In the genomic region with DNA sequence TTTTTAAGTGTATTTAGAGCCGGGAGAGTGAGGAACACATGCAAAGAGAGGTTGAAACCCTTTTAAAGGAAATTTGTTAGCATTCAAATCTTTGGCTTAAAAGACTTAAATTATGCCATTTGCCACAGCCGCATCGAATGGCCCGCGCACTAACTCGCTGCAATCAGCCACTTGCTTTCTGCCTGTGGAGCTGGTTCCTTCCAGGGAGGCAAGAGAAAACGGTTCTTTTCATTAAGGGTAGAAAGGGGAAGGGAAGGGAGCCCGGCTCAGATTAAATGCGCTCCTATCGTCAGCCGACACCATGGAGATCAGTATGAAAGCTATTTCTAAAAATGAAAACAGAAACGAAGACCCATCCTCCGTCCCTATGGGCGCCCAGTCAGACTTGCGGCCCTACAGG, we compare ENCODE assay signal across 19 mouse cellular contexts.
A peak's percentile ranks its signal among the peaks of the same experiment; 100 is the strongest.
DNase-seq lines count a peak whose midpoint lies in the region; ATAC-seq lines count a peak whose summit lies in the region.
"Had no signal": no experiment of that assay in that cellular context is flagged by ENCODE, and none has a peak within 500 bp of the region (broad histone marks: within the 10 kb centered on the region; RNA-seq: fewer than 3 reads in every experiment).

No protein-coding gene starts in this region.

- H3K9ac ChIP-seq in hindbrain, embryonic 11.5 days (ENCODE audit: low read depth, low read length), result no peak overlapping the region
- H3K9ac ChIP-seq in hindbrain, embryonic 16.5 days (ENCODE audit: low read depth, low read length), result no peak overlapping the region
- H3K9ac ChIP-seq in midbrain, embryonic 11.5 days (ENCODE audit: low read length), result no peak overlapping the region
- H3K9ac ChIP-seq in midbrain, embryonic 15.5 days, result no peak overlapping the region
- no peak overlapping the region for H3K9ac ChIP-seq in embryonic facial prominence, embryonic 13.5 days
- no peak overlapping the region for H3K9ac ChIP-seq in stomach, embryonic 15.5 days
- H3K9ac ChIP-seq: hindbrain, embryonic 12.5 days; limb, embryonic 12.5 days; liver, embryonic 13.5 days; neural tube, embryonic 15.5 days had no signal

- H3K27ac ChIP-seq in hindbrain, embryonic 11.5 days (ENCODE audit: low read depth, low read length), result no peak overlapping the region
- no peak overlapping the region for H3K27ac ChIP-seq in hindbrain, embryonic 16.5 days (ENCODE audit: low read depth, low read length)
- H3K27ac ChIP-seq in midbrain, embryonic 11.5 days (ENCODE audit: low read depth, low read length), result no peak overlapping the region
- no peak overlapping the region for H3K27ac ChIP-seq in midbrain, embryonic 15.5 days
- H3K27ac ChIP-seq in embryonic facial prominence, embryonic 13.5 days, result no peak overlapping the region
- H3K27ac ChIP-seq in stomach, embryonic 15.5 days, result peak overlapping the region; percentile 95
- H3K27ac ChIP-seq: hindbrain, embryonic 12.5 days; left cerebral cortex, adult 2 months; limb, embryonic 12.5 days; liver, embryonic 13.5 days; neural tube, embryonic 15.5 days had no signal

- peaks cover 3% of the 10 kb centered on the region; the same call in 1 of the 2 replicates for H3K4me1 ChIP-seq in hindbrain, embryonic 11.5 days (replicated peaks; ENCODE audit: control insufficient read depth, insufficient read depth, low read length)
- H3K4me1 ChIP-seq in hindbrain, embryonic 16.5 days (ENCODE audit: control insufficient read depth, insufficient read depth, low read depth, low read length), result peaks cover 4% of the 10 kb centered on the region; the same call in 1 of the 2 replicates
- peaks cover 2% of the 10 kb centered on the region; the same call in 1 of the 2 replicates for H3K4me1 ChIP-seq in midbrain, embryonic 11.5 days (ENCODE audit: control insufficient read depth, insufficient read depth, low read length)
- peaks cover 14% of the 10 kb centered on the region for H3K4me1 ChIP-seq in midbrain, embryonic 15.5 days
- H3K4me1 ChIP-seq in embryonic facial prominence, embryonic 13.5 days, result peaks cover 14% of the 10 kb centered on the region; the same call in 1 of the 2 replicates
- peaks cover 22% of the 10 kb centered on the region for H3K4me1 ChIP-seq in stomach, embryonic 15.5 days
- H3K4me1 ChIP-seq: liver, embryonic 13.5 days had no signal

- no peak overlapping the region for H3K4me2 ChIP-seq in hindbrain, embryonic 11.5 days (replicated peaks; ENCODE audit: low read depth, low read length)
- no peak overlapping the region for H3K4me2 ChIP-seq in hindbrain, embryonic 16.5 days (ENCODE audit: low read length)
- H3K4me2 ChIP-seq in midbrain, embryonic 11.5 days, result no peak overlapping the region
- H3K4me2 ChIP-seq in midbrain, embryonic 15.5 days, result no peak overlapping the region
- peak overlapping the region; percentile 51; the same call in 1 of the 2 replicates for H3K4me2 ChIP-seq in embryonic facial prominence, embryonic 13.5 days
- H3K4me2 ChIP-seq in stomach, embryonic 15.5 days, result peak overlapping the region; percentile 47
- H3K4me2 ChIP-seq: hindbrain, embryonic 12.5 days had no signal

- no peak overlapping the region for H3K4me3 ChIP-seq in hindbrain, embryonic 11.5 days (ENCODE audit: low read depth, low read length)
- no peak overlapping the region for H3K4me3 ChIP-seq in hindbrain, embryonic 16.5 days (ENCODE audit: low read length)
- no peak overlapping the region for H3K4me3 ChIP-seq in midbrain, embryonic 11.5 days (ENCODE audit: low read depth, low read length)
- H3K4me3 ChIP-seq in midbrain, embryonic 15.5 days, result no peak overlapping the region
- H3K4me3 ChIP-seq in embryonic facial prominence, embryonic 13.5 days, result no peak overlapping the region; the same call in 1 of the 2 replicates
- H3K4me3 ChIP-seq in stomach, embryonic 15.5 days (replicated peaks), result peak overlapping the region; percentile 8; the same call in 1 of the 2 replicates
- H3K4me3 ChIP-seq: hindbrain, embryonic 12.5 days; left cerebral cortex, adult 2 months; liver, embryonic 13.5 days; neural tube, embryonic 15.5 days had no signal

- no peaks in the 10 kb centered on the region for H3K36me3 ChIP-seq in hindbrain, embryonic 11.5 days (ENCODE audit: control insufficient read depth, insufficient read depth, low read length)
- no peaks in the 10 kb centered on the region for H3K36me3 ChIP-seq in hindbrain, embryonic 16.5 days (ENCODE audit: control insufficient read depth, insufficient read depth, low read length)
- no peaks in the 10 kb centered on the region; the same call in 1 of the 2 replicates for H3K36me3 ChIP-seq in midbrain, embryonic 11.5 days (ENCODE audit: control insufficient read depth, insufficient read depth, low read length)
- H3K36me3 ChIP-seq in midbrain, embryonic 15.5 days (replicated peaks), result no peaks in the 10 kb centered on the region
- no peaks in the 10 kb centered on the region for H3K36me3 ChIP-seq in embryonic facial prominence, embryonic 13.5 days
- no peaks in the 10 kb centered on the region for H3K36me3 ChIP-seq in stomach, embryonic 15.5 days
- H3K36me3 ChIP-seq: hindbrain, embryonic 12.5 days; limb, embryonic 12.5 days; liver, embryonic 13.5 days; neural tube, embryonic 15.5 days had no signal

- 8% methylated on average over 15 of the region's 15 CpGs for WGBS in hindbrain, embryonic 11.5 days
- WGBS in hindbrain, embryonic 16.5 days, result 6% methylated on average over 15 of the region's 15 CpGs
- 7% methylated on average over 15 of the region's 15 CpGs for WGBS in midbrain, embryonic 11.5 days
- WGBS in midbrain, embryonic 15.5 days, result 7% methylated on average over 15 of the region's 15 CpGs
- WGBS in embryonic facial prominence, embryonic 13.5 days, result 6% methylated on average over 15 of the region's 15 CpGs
- 11% methylated on average over 15 of the region's 15 CpGs for WGBS in stomach, embryonic 15.5 days

- no peaks in the 10 kb centered on the region for H3K9me3 ChIP-seq in hindbrain, embryonic 11.5 days (ENCODE audit: control insufficient read depth, low read length)
- no peaks in the 10 kb centered on the region for H3K9me3 ChIP-seq in hindbrain, embryonic 16.5 days (ENCODE audit: control insufficient read depth, low read length)
- H3K9me3 ChIP-seq in midbrain, embryonic 11.5 days (ENCODE audit: control insufficient read depth, low read length), result no peaks in the 10 kb centered on the region
- H3K9me3 ChIP-seq in midbrain, embryonic 15.5 days, result no peaks in the 10 kb centered on the region
- H3K9me3 ChIP-seq in embryonic facial prominence, embryonic 13.5 days, result no peaks in the 10 kb centered on the region
- H3K9me3 ChIP-seq in stomach, embryonic 15.5 days, result no peaks in the 10 kb centered on the region
- H3K9me3 ChIP-seq: hindbrain, embryonic 12.5 days; limb, embryonic 12.5 days; liver, embryonic 13.5 days; neural tube, embryonic 15.5 days had no signal

- H3K27me3 ChIP-seq in hindbrain, embryonic 11.5 days (ENCODE audit: control insufficient read depth, insufficient read depth, low read length), result peaks cover 82% of the 10 kb centered on the region
- H3K27me3 ChIP-seq in hindbrain, embryonic 16.5 days (replicated peaks; ENCODE audit: control insufficient read depth, insufficient read depth, low read length), result peaks cover 64% of the 10 kb centered on the region
- H3K27me3 ChIP-seq in midbrain, embryonic 11.5 days (ENCODE audit: control insufficient read depth, insufficient read depth, low read length), result peaks cover 78% of the 10 kb centered on the region
- peaks cover 71% of the 10 kb centered on the region for H3K27me3 ChIP-seq in midbrain, embryonic 15.5 days (replicated peaks)
- peaks cover 97% of the 10 kb centered on the region for H3K27me3 ChIP-seq in embryonic facial prominence, embryonic 13.5 days
- peaks cover 44% of the 10 kb centered on the region for H3K27me3 ChIP-seq in stomach, embryonic 15.5 days (replicated peaks)

- ATAC-seq in hindbrain, embryonic 11.5 days (ENCODE audit: low FRiP score), result no peak
- ATAC-seq in hindbrain, embryonic 16.5 days, result no peak
- no peak for ATAC-seq in midbrain, embryonic 11.5 days (ENCODE audit: low FRiP score)
- no peak for ATAC-seq in midbrain, embryonic 15.5 days (replicated peaks)
- ATAC-seq in embryonic facial prominence, embryonic 13.5 days (ENCODE audit: insufficient number of reproducible peaks, insufficient read depth, low FRiP score, low TSS enrichment, low read depth), result no peak
- no peak for ATAC-seq in stomach, embryonic 15.5 days (ENCODE audit: insufficient read depth, low FRiP score, low read depth)

- DNase-seq in hindbrain, embryonic 11.5 days (ENCODE audit: low spot score), result peak; percentile 46
- peak; percentile 94 for DNase-seq in midbrain, embryonic 11.5 days (ENCODE audit: low spot score, missing footprints)
- no peak for DNase-seq in urinary bladder, postnatal 10 days (ENCODE audit: low spot score)
- DNase-seq in cerebellum, adult 9-10 months, result no peak
- DNase-seq: cerebellum, adult 9-11 months; gastrocnemius, postnatal 10 days; heart, adult 18-20 months; kidney, adult 2 months; kidney, postnatal 14 days; liver, embryonic 13.5 days; right cerebral cortex, postnatal 25 days had no signal

Comparison
In these comparisons a context has a peak if more than half of its experiments do, and no peak if none do; other contexts are left out.
1. DNase-seq: peak in hindbrain, embryonic 11.5 days (single experiment) and midbrain, embryonic 11.5 days (single experiment); none in urinary bladder, postnatal 10 days (single experiment) and cerebellum, adult 9-10 months (single experiment).
2. H3K4me2 ChIP-seq: peak in embryonic facial prominence, embryonic 13.5 days (single experiment) and stomach, embryonic 15.5 days (single experiment); none in hindbrain, embryonic 11.5 days (single experiment), hindbrain, embryonic 16.5 days (single experiment), midbrain, embryonic 11.5 days (single experiment) and midbrain, embryonic 15.5 days (single experiment).